Mouse (Mus musculus) lung, embryonic 14.5 days (tissue): ENCODE data around the gene Rab3ip. TPM values are rescaled to one million over a fixed set of nuclear protein-coding genes. Genes with fewer than 3 reads are reported as not detected.
A peak's percentile ranks its signal among the peaks of the same experiment; 100 is the strongest.

Source experiments
- ATAC-seq: fragments of 200-750 bp; cut with Nextera tagmentation; 2 replicates; pipeline ENCODE4 v1.8.0; 2017; ENCODE audit warnings: mild to moderate bottlenecking, moderate TSS enrichment, moderate library complexity; ENCODE audit not compliant: insufficient read depth
- DNase-seq: peaks from one replicate; pipeline ENCODE4 v3.0.0-alpha.2; 2015
- H3K27ac ChIP-seq: fragments of 300-500 bp; sonication (generic); 2 replicates; pipeline ENCODE4 v1.5.1; 2014; ENCODE audit warnings: low read depth, mild to moderate bottlenecking, moderate library complexity
- H3K27me3 ChIP-seq: fragments of 300-500 bp; sonication (generic); 2 replicates; pipeline ENCODE4 v1.6.1; 2014; ENCODE audit warnings: low read length, control low read depth; ENCODE audit not compliant: insufficient read depth
- H3K36me3 ChIP-seq: fragments of 300-500 bp; sonication (generic); 2 replicates; pipeline ENCODE4 v1.6.1; 2014; ENCODE audit warnings: control low read depth; ENCODE audit not compliant: insufficient read depth
- H3K4me1 ChIP-seq: fragments of 300-500 bp; sonication (generic); 2 replicates; pipeline ENCODE4 v1.6.1; 2014; ENCODE audit warnings: antibody characterized with exemption, control low read depth; ENCODE audit not compliant: insufficient read depth
- H3K4me2 ChIP-seq: fragments of 300-500 bp; sonication (generic); 2 replicates; pipeline ENCODE4 v1.6.1; 2014; ENCODE audit warnings: mild to moderate bottlenecking
- H3K4me3 ChIP-seq: fragments of 300-500 bp; sonication (generic); 2 replicates; pipeline ENCODE4 v1.5.1; 2014; ENCODE audit warnings: low read depth, low read length
- H3K9ac ChIP-seq: fragments of 300-500 bp; sonication (generic); 2 replicates; pipeline ENCODE4 v1.6.1; 2014
- H3K9me3 ChIP-seq: fragments of 300-500 bp; sonication (generic); 2 replicates; pipeline ENCODE4 v1.6.1; 2016; ENCODE audit warnings: low read depth, low read length, control low read depth
- CTCF ChIP-seq: IDR thresholded peaks from 2 replicates; pipeline ENCODE4 v1.5.1; 2016; ENCODE audit warnings: antibody characterized with exemption, low read depth
- WGBS: fragments of 180-500 bp; shearing (Covaris S2); extraction: QIAGEN DNeasy Blood & Tissue Kit; methylation state at CpG from one replicate; pipeline ENCODE4 v1.1.7; 2014; 5-methylcytosine and 5-hydroxymethylcytosine counted together
- polyA plus RNA-seq: library from polyadenylated mRNA; unstranded; fragments of >200 nt; fragmentation: Nextera tagmentation; extraction: Ambion mirVana; gene quantifications from 2 replicates; pipeline ENCODE4 v1.2.1, GENCODE M21; 2014

The Rab3ip gene
- polyA plus RNA-seq, 1 experiment from 2014 or later: 30.1 TPM

- no peak overlapping the region for H3K27ac ChIP-seq
- no peaks in the 10 kb centered on the region for H3K27me3 ChIP-seq
- no peak for DNase-seq
- no peak overlapping the region for H3K9ac ChIP-seq
- no peak overlapping the region for H3K4me2 ChIP-seq
- no peak for TF ChIP-seq CTCF
- no peak for ATAC-seq
- H3K4me1 ChIP-seq: no peaks in the 10 kb centered on the region
- no peaks in the 10 kb centered on the region for H3K9me3 ChIP-seq
- no peak overlapping the region for H3K4me3 ChIP-seq
- WGBS: 79% methylated on average over 6 of the region's 6 CpGs
- H3K36me3 ChIP-seq: no peaks in the 10 kb centered on the region
Measured at GRCm38 (mm10) chr10:116894540-116894939, 56.0 kb downstream of the Rab3ip start.

- Histone ChIP-seq H3K36me3 (no peaks in the 10 kb centered on the region), H3K27ac (no peak overlapping the region), H3K4me3 (no peak overlapping the region), H3K9ac (no peak overlapping the region), H3K27me3 (no peaks in the 10 kb centered on the region), H3K9me3 (no peaks in the 10 kb centered on the region), H3K4me1 (no peaks in the 10 kb centered on the region), H3K4me2 (no peak overlapping the region)
- ATAC-seq: no peak
- 14% methylated on average over 3 of the region's 3 CpGs for WGBS
- TF ChIP-seq CTCF: peak; percentile 67
- peak; percentile 61 for DNase-seq
Measured at GRCm38 (mm10) chr10:116893753-116894152, 56.8 kb downstream of the Rab3ip start.

GRCm38 (mm10) chr10:116890587-116890986, 60.0 kb downstream of the Rab3ip start:
- H3K27me3 ChIP-seq: no peaks in the 10 kb centered on the region
- H3K36me3 ChIP-seq: no peaks in the 10 kb centered on the region
- H3K9ac ChIP-seq: no peak overlapping the region
- peak; percentile 52; the same call in 1 of the 2 replicates for ATAC-seq
- H3K4me3 ChIP-seq: no peak overlapping the region
- no peak overlapping the region for H3K27ac ChIP-seq
- no peak for TF ChIP-seq CTCF
- H3K4me2 ChIP-seq: no peak overlapping the region
- WGBS: 44% methylated on average over 5 of the region's 5 CpGs
- no peaks in the 10 kb centered on the region for H3K4me1 ChIP-seq
- no peaks in the 10 kb centered on the region for H3K9me3 ChIP-seq
- no peak for DNase-seq

- no peak for ATAC-seq
- TF ChIP-seq CTCF: no peak
- Histone ChIP-seq H3K27me3 (no peaks in the 10 kb centered on the region), H3K9ac (no peak overlapping the region), H3K4me2 (no peak overlapping the region), H3K27ac (no peak overlapping the region), H3K4me1 (no peaks in the 10 kb centered on the region), H3K36me3 (no peaks in the 10 kb centered on the region), H3K9me3 (no peaks in the 10 kb centered on the region), H3K4me3 (no peak overlapping the region)
- no peak for DNase-seq
- 66% methylated on average over 3 of the region's 3 CpGs for WGBS
Measured at GRCm38 (mm10) chr10:116884552-116884951, 66.0 kb downstream of the Rab3ip start.

- Histone ChIP-seq H3K9me3 (no peaks in the 10 kb centered on the region), H3K4me3 (no peak overlapping the region), H3K27ac (no peak overlapping the region), H3K9ac (no peak overlapping the region), H3K36me3 (no peaks in the 10 kb centered on the region), H3K4me1 (no peaks in the 10 kb centered on the region), H3K27me3 (no peaks in the 10 kb centered on the region), H3K4me2 (no peak overlapping the region)
- WGBS: 49% methylated on average over 5 of the region's 5 CpGs
- peak; percentile 23 for DNase-seq
- 0 out of 2 replicates have a peak, but pooled peaks have one; percentile 17 for TF ChIP-seq CTCF
- no peak for ATAC-seq
Measured at GRCm38 (mm10) chr10:116883531-116883930, 67.0 kb downstream of the Rab3ip start.

GRCm38 (mm10) chr10:116877436-116877835, 73.1 kb downstream of the Rab3ip start:
- 82% methylated on average over 4 of the region's 4 CpGs for WGBS
- Histone ChIP-seq H3K36me3 (no peaks in the 10 kb centered on the region), H3K4me1 (no peaks in the 10 kb centered on the region), H3K9ac (no peak overlapping the region), H3K4me2 (no peak overlapping the region), H3K9me3 (no peaks in the 10 kb centered on the region), H3K27me3 (no peaks in the 10 kb centered on the region), H3K4me3 (no peak overlapping the region), H3K27ac (no peak overlapping the region)
- DNase-seq (no peak), ATAC-seq (no peak)
- no peak for TF ChIP-seq CTCF

- H3K4me1 ChIP-seq: no peaks in the 10 kb centered on the region
- no peaks in the 10 kb centered on the region for H3K36me3 ChIP-seq
- DNase-seq (no peak), ATAC-seq (no peak)
- WGBS: 66% methylated on average over 9 of the region's 9 CpGs
- H3K4me2 ChIP-seq: no peak overlapping the region
- TF ChIP-seq CTCF: no peak
- no peak overlapping the region for H3K4me3 ChIP-seq
- no peak overlapping the region for H3K27ac ChIP-seq
- H3K27me3 ChIP-seq: no peaks in the 10 kb centered on the region
- H3K9ac ChIP-seq: no peak overlapping the region
- no peaks in the 10 kb centered on the region for H3K9me3 ChIP-seq
Measured at GRCm38 (mm10) chr10:116874490-116874889, 76.1 kb downstream of the Rab3ip start.

- no peak for ATAC-seq
- 62% methylated on average over 14 of the region's 14 CpGs for WGBS
- no peaks in the 10 kb centered on the region for H3K36me3 ChIP-seq
Measured at GRCm38 (mm10) chr10:116872016-116872410, 78.6 kb downstream of the Rab3ip start.

More at GRCm38 (mm10) chr10:116872016-116872410, 78.6 kb downstream of the Rab3ip start:
- Histone ChIP-seq H3K9me3 (no peaks in the 10 kb centered on the region), H3K4me1 (no peaks in the 10 kb centered on the region), H3K4me3 (no peak overlapping the region), H3K4me2 (no peak overlapping the region), H3K9ac (no peak overlapping the region), H3K27ac (no peak overlapping the region), H3K27me3 (no peaks in the 10 kb centered on the region)
- no peak for TF ChIP-seq CTCF
- DNase-seq: no peak
